Mouse (Mus musculus): ENCODE measurements around the gene E130308A19Rik. TPM values are rescaled to one million over a fixed set of nuclear protein-coding genes. Genes with fewer than 3 reads are reported as not detected.

E130308A19Rik gene
- polyA plus RNA-seq, 1 experiment from 2014 or later = 29.3 TPM

- no peak for DNase-seq
- Histone ChIP-seq H3K27ac (ENCODE audit: low read depth) (no peak overlapping the region), H3K4me2 (no peak overlapping the region), H3K9ac (no peak overlapping the region), H3K9me3 (ENCODE audit: low read depth, low read length) (no peaks in the 10 kb centered on the region), H3K27me3 (ENCODE audit: insufficient read depth, low read length) (no peaks in the 10 kb centered on the region), H3K36me3 (ENCODE audit: insufficient read depth) (no peaks in the 10 kb centered on the region), H3K4me1 (ENCODE audit: insufficient read depth) (no peaks in the 10 kb centered on the region), H3K4me3 (ENCODE audit: low read depth, low read length) (no peak overlapping the region)
- ATAC-seq (ENCODE audit: insufficient read depth) = no peak
- no peak for TF ChIP-seq CTCF (IDR thresholded peaks at IDR 0.05; ENCODE audit: low read depth)
- 73% methylated on average over 2 of the region's 2 CpGs for WGBS
These were observed 169.9 kb downstream of the E130308A19Rik start for GRCm38 (mm10) chr4:59795788-59796455.

DNA sequence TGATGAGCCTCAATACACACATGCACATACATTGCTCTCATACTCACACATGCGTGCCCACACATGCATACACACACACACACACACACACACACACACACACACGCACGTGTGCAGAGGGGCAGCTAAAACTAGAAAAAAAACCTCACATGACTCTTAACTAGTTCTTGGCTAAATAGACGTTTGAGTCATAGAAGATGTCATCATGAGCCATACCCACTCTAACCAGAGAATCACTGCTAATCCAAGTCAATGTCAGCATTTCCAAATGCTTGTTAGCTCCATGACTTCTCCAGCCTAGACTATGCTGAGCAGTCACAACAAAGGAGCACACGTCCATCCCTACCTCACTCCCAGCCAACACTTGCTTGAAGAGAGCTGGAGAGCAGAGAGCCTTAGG is 174.2 kb downstream of the E130308A19Rik start:
- Histone ChIP-seq H3K9ac (no peak overlapping the region), H3K4me3 (ENCODE audit: low read depth, low read length) (no peak overlapping the region), H3K4me1 (ENCODE audit: insufficient read depth) (no peaks in the 10 kb centered on the region), H3K27me3 (ENCODE audit: insufficient read depth, low read length) (no peaks in the 10 kb centered on the region), H3K4me2 (no peak overlapping the region), H3K27ac (ENCODE audit: low read depth) (no peak overlapping the region), H3K9me3 (ENCODE audit: low read depth, low read length) (no peaks in the 10 kb centered on the region), H3K36me3 (ENCODE audit: insufficient read depth) (no peaks in the 10 kb centered on the region)
- DNase-seq (no peak), ATAC-seq (ENCODE audit: insufficient read depth) (no peak)
- 78% methylated on average over 5 of the region's 5 CpGs for WGBS
- no peak for TF ChIP-seq CTCF (IDR thresholded peaks at IDR 0.05; ENCODE audit: low read depth)

- H3K27ac ChIP-seq (ENCODE audit: low read depth) = no peak within 1 kb of the TSS
These were observed 175.5 kb downstream of the E130308A19Rik start, which contains the start of gene Inip for GRCm38 (mm10) chr4:59801489-59801888. TSS of gene Inip (minus strand) at chr4:59801589.

GRCm38 (mm10) chr4:59802107-59802506 is 176.1 kb downstream of the E130308A19Rik start:
- WGBS = 78% methylated on average over 6 of the region's 6 CpGs
- H3K4me1 ChIP-seq (ENCODE audit: insufficient read depth) = no peaks in the 10 kb centered on the region
- H3K27ac ChIP-seq (ENCODE audit: low read depth) = no peak overlapping the region
- H3K36me3 ChIP-seq (ENCODE audit: insufficient read depth) = no peaks in the 10 kb centered on the region
- ATAC-seq (ENCODE audit: insufficient read depth) = no peak
- H3K9me3 ChIP-seq (ENCODE audit: low read depth, low read length) = no peaks in the 10 kb centered on the region
- DNase-seq = no peak
- H3K9ac ChIP-seq = no peak overlapping the region
- no peak overlapping the region for H3K4me2 ChIP-seq
- TF ChIP-seq CTCF (IDR thresholded peaks at IDR 0.05; ENCODE audit: low read depth) = no peak
- H3K27me3 ChIP-seq (ENCODE audit: insufficient read depth, low read length) = no peaks in the 10 kb centered on the region
- H3K4me3 ChIP-seq (ENCODE audit: low read depth, low read length) = no peak overlapping the region

More at GRCm38 (mm10) chr4:59801489-59801888, 175.5 kb downstream of the E130308A19Rik start, which contains the start of gene Inip:
- ATAC-seq (ENCODE audit: insufficient read depth) (no peak), DNase-seq (no peak)
- Histone ChIP-seq H3K4me1 (ENCODE audit: insufficient read depth) (no peaks in the 10 kb centered on the region), H3K27me3 (ENCODE audit: insufficient read depth, low read length) (no peaks in the 10 kb centered on the region), H3K9me3 (ENCODE audit: low read depth, low read length) (no peaks in the 10 kb centered on the region), H3K36me3 (ENCODE audit: insufficient read depth) (no peaks in the 10 kb centered on the region), H3K4me2 (no peak within 1 kb of the TSS), H3K9ac (no peak within 1 kb of the TSS), H3K4me3 (ENCODE audit: low read depth, low read length) (no peak within 1 kb of the TSS)
- TF ChIP-seq CTCF (IDR thresholded peaks at IDR 0.05; ENCODE audit: low read depth) = no peak

- Histone ChIP-seq H3K9ac (no peak overlapping the region), H3K4me1 (ENCODE audit: insufficient read depth) (no peaks in the 10 kb centered on the region), H3K4me2 (no peak overlapping the region), H3K9me3 (ENCODE audit: low read depth, low read length) (no peaks in the 10 kb centered on the region), H3K36me3 (ENCODE audit: insufficient read depth) (no peaks in the 10 kb centered on the region), H3K4me3 (ENCODE audit: low read depth, low read length) (no peak overlapping the region), H3K27ac (ENCODE audit: low read depth) (no peak overlapping the region), H3K27me3 (ENCODE audit: insufficient read depth, low read length) (no peaks in the 10 kb centered on the region)
- TF ChIP-seq CTCF (IDR thresholded peaks at IDR 0.05; ENCODE audit: low read depth) = no peak
- ATAC-seq (ENCODE audit: insufficient read depth) = no peak
- no peak for DNase-seq
- WGBS = 49% methylated on average over 4 of the region's 4 CpGs
These were observed 176.8 kb downstream of the E130308A19Rik start for GRCm38 (mm10) chr4:59802792-59803191.

DNA sequence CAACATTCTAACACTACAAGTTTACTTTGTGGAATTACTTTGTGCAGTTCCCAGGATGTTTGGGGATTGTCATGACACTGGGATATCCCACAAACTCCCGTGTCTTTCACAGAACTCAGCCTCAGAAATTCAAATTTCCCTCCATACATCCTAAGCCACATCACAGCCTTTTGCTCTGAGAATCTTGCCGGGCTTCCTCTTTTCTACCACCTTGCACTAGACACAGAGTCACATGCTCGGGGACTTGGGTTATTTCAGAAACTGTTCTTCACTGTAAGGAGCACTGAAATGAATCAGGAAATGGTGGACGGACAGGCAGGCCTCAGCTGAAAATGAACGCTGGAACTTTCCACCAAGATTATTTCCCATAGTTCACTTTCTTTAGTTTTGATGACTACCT is 177.3 kb downstream of the E130308A19Rik start:
- H3K27me3 ChIP-seq (ENCODE audit: insufficient read depth, low read length) = no peaks in the 10 kb centered on the region
- TF ChIP-seq CTCF (IDR thresholded peaks at IDR 0.05; ENCODE audit: low read depth) = no peak
- no peak overlapping the region for H3K9ac ChIP-seq
- 74% methylated on average over 5 of the region's 5 CpGs for WGBS
- no peak for ATAC-seq (ENCODE audit: insufficient read depth)
- H3K4me2 ChIP-seq = no peak overlapping the region
- no peak overlapping the region for H3K27ac ChIP-seq (ENCODE audit: low read depth)
- no peaks in the 10 kb centered on the region for H3K36me3 ChIP-seq (ENCODE audit: insufficient read depth)
- no peak overlapping the region for H3K4me3 ChIP-seq (ENCODE audit: low read depth, low read length)
- DNase-seq = no peak
- no peaks in the 10 kb centered on the region for H3K9me3 ChIP-seq (ENCODE audit: low read depth, low read length)
- H3K4me1 ChIP-seq (ENCODE audit: insufficient read depth) = no peaks in the 10 kb centered on the region

- TF ChIP-seq CTCF (IDR thresholded peaks at IDR 0.05; ENCODE audit: low read depth) = no peak
- peak overlapping the region; percentile 99 for H3K4me2 ChIP-seq
- DNase-seq = no peak
- H3K27me3 ChIP-seq (ENCODE audit: insufficient read depth, low read length) = no peaks in the 10 kb centered on the region
- H3K27ac ChIP-seq (ENCODE audit: low read depth) = no peak overlapping the region
- ATAC-seq (ENCODE audit: insufficient read depth) = no peak
- 74% methylated on average over 1 of the region's 1 CpGs for WGBS
- H3K4me3 ChIP-seq (ENCODE audit: low read depth, low read length) = peak overlapping the region; percentile 93; the same call in 1 of the 2 replicates
- H3K36me3 ChIP-seq (ENCODE audit: insufficient read depth) = no peaks in the 10 kb centered on the region
- H3K4me1 ChIP-seq (ENCODE audit: insufficient read depth) = no peaks in the 10 kb centered on the region
- H3K9ac ChIP-seq = no peak overlapping the region
- H3K9me3 ChIP-seq (ENCODE audit: low read depth, low read length) = no peaks in the 10 kb centered on the region
These were observed 178.7 kb downstream of the E130308A19Rik start for GRCm38 (mm10) chr4:59804754-59805153.
